Mouse (Mus musculus) olfactory bulb, adult 2 months (tissue): Measurements from ENCODE around the gene Egfl7.

Experiments used
- CTCF ChIP-seq: fragments of 200-500 bp; IDR thresholded peaks from 2 replicates; pipeline ENCODE4 v1.5.1; 2012; ENCODE audit warnings: low read depth, mild to moderate bottlenecking, low read length, moderate library complexity; ENCODE audit not compliant: insufficient read depth
- POLR2A ChIP-seq: fragments of 200-500 bp; IDR thresholded peaks from 2 replicates; pipeline ENCODE4 v1.6.1; 2012; ENCODE audit warnings: mild to moderate bottlenecking, low read depth, low read length, moderate library complexity; ENCODE audit not compliant: insufficient read depth

DNA sequence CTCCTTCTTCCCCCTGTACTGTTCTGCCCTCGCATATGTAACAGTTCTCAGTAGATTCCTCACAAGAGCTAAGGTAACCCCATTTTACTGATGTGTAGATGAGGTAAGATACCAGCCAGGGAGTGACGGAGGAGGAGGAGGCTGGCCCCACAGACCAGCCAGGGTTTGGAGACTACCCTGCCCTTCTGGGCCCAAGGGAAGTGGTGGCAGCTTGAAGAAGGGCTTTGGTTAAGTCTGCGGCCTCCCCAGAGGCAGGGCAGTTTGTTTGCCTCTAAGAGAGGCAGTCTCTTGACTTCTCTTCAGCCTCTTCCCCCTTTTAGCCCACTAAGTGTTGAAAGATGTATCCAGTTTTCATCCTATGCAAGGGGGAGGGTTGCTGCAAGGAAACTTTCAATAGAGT is 26.8 kb downstream of the Egfl7 start:
- TF ChIP-seq CTCF (no peak), POLR2A (no peak)
